Mouse (Mus musculus) midbrain, embryonic 11.5 days (tissue): Measurements from ENCODE around the gene Il1r1. TPM values are rescaled to one million over a fixed set of nuclear protein-coding genes. Genes with fewer than 3 reads are reported as not detected.

Experiments
- ATAC-seq: fragments of 200-750 bp; cut with Nextera tagmentation; 2 replicates; pipeline ENCODE4 v1.8.0; 2017; ENCODE audit warnings: moderate TSS enrichment, moderate library complexity; ENCODE audit not compliant: low FRiP score
- DNase-seq: peaks from one replicate; pipeline ENCODE4 v3.0.0; 2015; ENCODE audit warnings: low spot score; ENCODE audit errors: missing footprints
- H3K27ac ChIP-seq: fragments of 300-500 bp; sonication (generic); 2 replicates; pipeline ENCODE4 v1.5.1; 2014; ENCODE audit warnings: low read depth, low read length
- H3K27me3 ChIP-seq: fragments of 300-500 bp; sonication (generic); 2 replicates; pipeline ENCODE4 v1.6.1; 2014; ENCODE audit warnings: mild to moderate bottlenecking, low read length, moderate library complexity, mixed read lengths; ENCODE audit not compliant: control insufficient read depth, insufficient read depth
- H3K36me3 ChIP-seq: fragments of 300-500 bp; sonication (generic); 2 replicates; pipeline ENCODE4 v1.6.1; 2014; ENCODE audit warnings: mild to moderate bottlenecking, low read length, moderate library complexity, mixed read lengths; ENCODE audit not compliant: control insufficient read depth, insufficient read depth
- H3K4me1 ChIP-seq: fragments of 300-500 bp; sonication (generic); 2 replicates; pipeline ENCODE4 v1.6.1; 2014; ENCODE audit warnings: low read length; ENCODE audit not compliant: control insufficient read depth, insufficient read depth
- H3K4me2 ChIP-seq: fragments of 300-500 bp; sonication (generic); 2 replicates; pipeline ENCODE4 v1.6.1; 2014; ENCODE audit warnings: mild to moderate bottlenecking, moderate library complexity
- H3K4me3 ChIP-seq: fragments of 300-500 bp; sonication (generic); 2 replicates; pipeline ENCODE4 v1.5.1; 2014; ENCODE audit warnings: low read depth, low read length
- H3K9ac ChIP-seq: fragments of 300-500 bp; sonication (generic); 2 replicates; pipeline ENCODE4 v1.6.1; 2014; ENCODE audit warnings: low read length
- H3K9me3 ChIP-seq: fragments of 300-500 bp; sonication (generic); 2 replicates; pipeline ENCODE4 v1.6.1; 2016; ENCODE audit warnings: low read length; ENCODE audit not compliant: control insufficient read depth
- WGBS: fragments of 180-500 bp; shearing (Covaris S2); extraction: QIAGEN DNeasy Blood & Tissue Kit; methylation state at CpG from one replicate; pipeline ENCODE4 v1.1.7; 2014; 5-methylcytosine and 5-hydroxymethylcytosine counted together
- polyA plus RNA-seq: library from polyadenylated mRNA; unstranded; fragments of >200 nt; fragmentation: Nextera tagmentation; extraction: Ambion mirVana; gene quantifications from 2 replicates; pipeline ENCODE4 v1.2.1, GENCODE M21; 2014

The Il1r1 gene
- polyA plus RNA-seq, 1 experiment from 2014 or later, result 0.96 TPM

DNA sequence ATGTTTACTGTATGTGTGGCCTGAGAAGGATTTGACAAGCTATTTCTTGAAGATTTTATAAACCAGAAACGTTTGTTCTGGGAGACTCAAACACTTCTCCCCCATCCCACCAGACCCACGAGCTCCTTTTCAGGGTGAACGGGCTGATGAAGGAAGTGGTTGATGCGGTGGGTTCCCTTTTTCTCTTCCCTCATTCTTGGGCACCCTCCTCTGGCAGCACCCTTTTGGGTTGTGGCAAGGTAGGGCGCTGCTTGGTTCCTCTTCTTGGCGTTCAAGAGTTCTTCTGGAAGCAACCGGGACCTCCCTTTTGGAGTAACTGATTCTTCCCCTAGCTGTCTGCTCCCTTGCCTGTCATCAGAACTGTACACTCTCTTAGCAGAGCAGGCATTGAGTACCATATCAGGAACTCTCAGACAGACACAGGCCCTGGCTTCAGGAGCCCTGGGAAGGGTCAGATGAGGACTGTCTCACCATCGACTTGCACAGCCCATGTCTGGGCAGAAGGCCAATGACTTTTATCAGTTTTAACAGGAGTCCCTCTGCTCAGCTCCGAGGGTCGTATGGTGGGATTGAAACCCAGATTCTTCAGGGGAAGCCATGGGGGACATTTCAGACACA, 131.1 kb downstream of the Il1r1 start:
- Histone ChIP-seq H3K9ac (no peak overlapping the region), H3K27ac (no peak overlapping the region), H3K4me3 (no peak overlapping the region), H3K27me3 (no peaks in the 10 kb centered on the region), H3K9me3 (no peaks in the 10 kb centered on the region), H3K4me2 (no peak overlapping the region), H3K36me3 (no peaks in the 10 kb centered on the region), H3K4me1 (no peaks in the 10 kb centered on the region)
- WGBS, result 89% methylated on average over 10 of the region's 10 CpGs
- ATAC-seq (no peak), DNase-seq (no peak)

DNA sequence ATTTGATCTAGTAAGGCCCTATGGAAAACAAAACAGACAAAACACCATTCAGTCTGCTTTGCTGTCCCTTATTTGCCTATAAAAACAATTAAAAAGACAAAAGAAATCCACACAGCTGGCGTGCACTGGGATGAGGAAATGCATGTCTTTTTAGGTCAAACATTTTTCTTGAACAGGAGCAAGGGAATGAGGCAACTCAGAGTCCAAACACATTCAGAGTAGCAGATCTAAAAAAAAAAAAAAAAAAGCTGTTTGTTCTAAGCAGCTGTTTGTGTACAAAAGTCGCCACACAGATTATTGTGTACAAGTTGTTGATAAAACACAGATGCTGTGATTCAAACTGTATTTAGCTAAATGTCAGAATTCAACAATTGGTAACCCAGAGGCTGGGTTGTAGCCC, 133.0 kb downstream of the Il1r1 start:
- no peak overlapping the region for H3K9ac ChIP-seq
- H3K36me3 ChIP-seq, result no peaks in the 10 kb centered on the region
- no peak overlapping the region for H3K4me2 ChIP-seq
- H3K27ac ChIP-seq, result no peak overlapping the region
- no peak for ATAC-seq
- H3K4me1 ChIP-seq, result no peaks in the 10 kb centered on the region
- H3K4me3 ChIP-seq, result no peak overlapping the region
- 52% methylated on average over 2 of the region's 2 CpGs for WGBS
- no peaks in the 10 kb centered on the region for H3K27me3 ChIP-seq
- no peak for DNase-seq
- no peaks in the 10 kb centered on the region for H3K9me3 ChIP-seq

GRCm38 (mm10) chr1:40358351-40358750, 133.5 kb downstream of the Il1r1 start:
- no peaks in the 10 kb centered on the region for H3K4me1 ChIP-seq
- DNase-seq (no peak), ATAC-seq (no peak)
- no peaks in the 10 kb centered on the region for H3K27me3 ChIP-seq
- no peak overlapping the region for H3K9ac ChIP-seq
- H3K4me3 ChIP-seq, result no peak overlapping the region
- H3K36me3 ChIP-seq, result no peaks in the 10 kb centered on the region
- H3K27ac ChIP-seq, result no peak overlapping the region
- no peaks in the 10 kb centered on the region for H3K9me3 ChIP-seq
- H3K4me2 ChIP-seq, result no peak overlapping the region
- WGBS, result 76% methylated on average over 2 of the region's 2 CpGs

GRCm38 (mm10) chr1:40358771-40359181, 133.9 kb downstream of the Il1r1 start:
- WGBS, result 86% methylated on average over 4 of the region's 4 CpGs
- no peak for ATAC-seq
- Histone ChIP-seq H3K36me3 (no peaks in the 10 kb centered on the region), H3K9ac (no peak overlapping the region), H3K27ac (no peak overlapping the region), H3K27me3 (no peaks in the 10 kb centered on the region), H3K9me3 (no peaks in the 10 kb centered on the region), H3K4me1 (no peaks in the 10 kb centered on the region), H3K4me3 (no peak overlapping the region), H3K4me2 (no peak overlapping the region)
- no peak for DNase-seq

DNA sequence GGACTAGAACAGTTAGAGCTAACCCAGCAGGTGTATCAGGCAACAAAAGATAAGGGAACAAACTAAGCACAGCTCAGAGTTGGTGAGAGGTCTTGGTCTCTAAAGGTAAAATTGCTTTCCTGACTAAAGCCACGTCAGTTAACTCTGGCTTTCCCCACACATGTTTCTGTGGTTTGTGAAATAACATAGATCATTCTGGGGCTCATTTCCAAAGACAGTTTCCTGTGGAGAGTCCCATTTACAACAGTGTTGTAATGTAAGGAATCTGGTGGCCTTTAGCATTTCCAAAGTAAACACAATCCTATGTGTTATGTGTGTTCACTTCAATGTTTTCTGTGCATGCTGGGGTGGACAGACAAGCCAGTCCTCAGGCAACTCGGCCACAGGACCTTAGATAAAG, 134.9 kb downstream of the Il1r1 start:
- no peak overlapping the region for H3K9ac ChIP-seq
- no peak for ATAC-seq

DNA sequence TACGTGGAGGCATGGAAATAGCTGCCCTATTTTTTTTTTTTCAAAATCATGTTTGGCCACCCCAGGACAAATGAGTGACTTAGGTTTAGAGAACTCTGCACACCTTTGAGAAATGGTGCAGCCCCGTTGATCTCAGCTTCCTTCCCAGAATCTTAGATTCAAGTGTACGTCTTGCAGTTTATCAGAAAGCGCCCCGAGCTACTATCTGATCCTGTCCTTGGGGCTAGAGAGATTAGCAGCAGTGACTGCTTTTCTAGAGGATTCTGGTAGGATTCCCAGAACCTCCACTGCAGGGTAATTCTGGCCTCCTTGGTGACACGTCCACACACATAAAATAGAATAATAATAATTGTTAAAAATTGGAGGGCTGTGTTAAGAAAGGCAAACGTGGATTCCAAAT, 136.1 kb downstream of the Il1r1 start:
- H3K27me3 ChIP-seq, result no peaks in the 10 kb centered on the region
- no peaks in the 10 kb centered on the region for H3K9me3 ChIP-seq
- WGBS, result 76% methylated on average over 7 of the region's 7 CpGs
- no peaks in the 10 kb centered on the region for H3K4me1 ChIP-seq
- ATAC-seq (no peak), DNase-seq (no peak)
- H3K4me2 ChIP-seq, result no peak overlapping the region
- H3K4me3 ChIP-seq, result no peak overlapping the region
- H3K9ac ChIP-seq, result no peak overlapping the region
- no peaks in the 10 kb centered on the region for H3K36me3 ChIP-seq
- no peak overlapping the region for H3K27ac ChIP-seq

More for the DNA sequence above, 134.9 kb downstream of the Il1r1 start:
- Histone ChIP-seq H3K27me3 (no peaks in the 10 kb centered on the region), H3K4me3 (no peak overlapping the region), H3K4me2 (no peak overlapping the region), H3K4me1 (no peaks in the 10 kb centered on the region), H3K36me3 (no peaks in the 10 kb centered on the region), H3K27ac (no peak overlapping the region), H3K9me3 (no peaks in the 10 kb centered on the region)
- DNase-seq, result no peak
- WGBS, result 72% methylated on average over 2 of the region's 2 CpGs

- Histone ChIP-seq H3K27me3 (no peaks in the 10 kb centered on the region), H3K4me1 (no peaks in the 10 kb centered on the region), H3K4me3 (no peak overlapping the region), H3K9ac (no peak overlapping the region), H3K4me2 (no peak overlapping the region), H3K9me3 (no peaks in the 10 kb centered on the region), H3K36me3 (no peaks in the 10 kb centered on the region), H3K27ac (no peak overlapping the region)
- DNase-seq (no peak), ATAC-seq (no peak)
- 73% methylated on average over 1 of the region's 1 CpGs for WGBS
These were observed 136.7 kb downstream of the Il1r1 start for GRCm38 (mm10) chr1:40361596-40361995.

GRCm38 (mm10) chr1:40362784-40363183, 137.9 kb downstream of the Il1r1 start:
- no peaks in the 10 kb centered on the region for H3K4me1 ChIP-seq
- no peaks in the 10 kb centered on the region for H3K36me3 ChIP-seq
- WGBS, result 82% methylated on average over 11 of the region's 11 CpGs
- ATAC-seq (no peak), DNase-seq (no peak)
- H3K9me3 ChIP-seq, result no peaks in the 10 kb centered on the region
- no peak overlapping the region for H3K27ac ChIP-seq
- no peak overlapping the region for H3K4me2 ChIP-seq
- H3K4me3 ChIP-seq, result no peak overlapping the region
- no peaks in the 10 kb centered on the region for H3K27me3 ChIP-seq
- no peak overlapping the region for H3K9ac ChIP-seq
